Comparison of ENCODE assay signal across 14 mouse cellular contexts in the genomic region with DNA sequence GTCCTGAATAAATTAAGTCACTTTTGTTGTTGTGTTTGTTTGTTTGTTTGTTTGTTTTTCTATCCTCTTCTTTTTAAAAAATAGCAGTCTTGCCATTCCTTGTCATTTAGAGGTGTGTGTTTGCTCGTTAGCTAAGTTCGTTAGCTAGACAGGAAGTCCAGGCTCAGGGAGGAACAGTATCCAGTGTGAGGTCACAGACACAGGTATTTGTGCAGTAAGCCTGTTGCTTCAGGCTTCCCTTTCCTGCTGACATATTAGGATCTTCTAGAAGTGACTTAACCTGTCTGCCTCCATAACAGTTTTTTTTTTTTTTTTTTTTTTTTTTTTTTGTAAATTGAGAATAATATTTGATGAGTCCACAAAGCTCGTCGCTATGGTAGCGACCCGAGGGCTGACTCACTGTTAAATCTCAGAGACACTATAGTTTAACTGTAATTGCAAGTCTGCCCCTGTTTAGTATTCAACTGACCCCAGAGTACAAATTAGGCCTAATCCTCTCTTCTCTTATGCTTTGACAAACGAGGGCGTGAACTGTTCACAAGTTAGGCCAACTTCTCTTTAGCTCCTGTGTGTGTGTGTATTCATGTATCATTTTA.
DNase-seq lines count a peak whose midpoint lies in the region; ATAC-seq and TF ChIP-seq lines count a peak whose summit lies in the region.
"Had no signal": no experiment of that assay in that cellular context is flagged by ENCODE, and none has a peak within 500 bp of the region (broad histone marks: within the 10 kb centered on the region; RNA-seq: fewer than 3 reads in every experiment).

No protein-coding gene starts in this region.

- H3K4me2 ChIP-seq in forebrain, embryonic 11.5 days (ENCODE audit: low read depth, low read length, severe bottlenecking) = no peak overlapping the region
- no peak overlapping the region for H3K4me2 ChIP-seq in forebrain, postnatal 0 days (ENCODE audit: low read depth)
- H3K4me2 ChIP-seq in lung, embryonic 16.5 days (ENCODE audit: low read depth, low read length) = no peak overlapping the region; the same call in 1 of the 2 replicates
- H3K4me2 ChIP-seq: liver, embryonic 12.5 days had no signal

- no peaks in the 10 kb centered on the region for H3K27me3 ChIP-seq in forebrain, embryonic 11.5 days (ENCODE audit: control insufficient read depth, insufficient read depth, low read length)
- H3K27me3 ChIP-seq in forebrain, postnatal 0 days (ENCODE audit: insufficient read depth, low read length) = no peaks in the 10 kb centered on the region
- no peaks in the 10 kb centered on the region for H3K27me3 ChIP-seq in lung, embryonic 16.5 days (ENCODE audit: control insufficient read depth, insufficient read depth, low read depth, low read length)
- H3K27me3 ChIP-seq: hindbrain, embryonic 15.5 days; liver, embryonic 12.5 days had no signal

- no peaks in the 10 kb centered on the region for H3K9me3 ChIP-seq in forebrain, embryonic 11.5 days (ENCODE audit: control insufficient read depth, low read length)
- no peaks in the 10 kb centered on the region for H3K9me3 ChIP-seq in forebrain, postnatal 0 days (ENCODE audit: low read length)
- H3K9me3 ChIP-seq in lung, embryonic 16.5 days (ENCODE audit: control insufficient read depth, low read length) = no peaks in the 10 kb centered on the region
- H3K9me3 ChIP-seq: hindbrain, embryonic 15.5 days; limb, embryonic 10.5 days; liver, embryonic 12.5 days had no signal

- DNase-seq in forebrain, embryonic 11.5 days (ENCODE audit: low spot score) = no peak
- DNase-seq in forebrain, postnatal 0 days = no peak
- DNase-seq in lung, adult 2 months = no peak
- DNase-seq in embryo, embryonic 10.5 days (ENCODE audit: low spot score) = peak; percentile 37
- no peak for DNase-seq in gastrocnemius, adult 18-20 months (ENCODE audit: low spot score)
- DNase-seq in right cerebral cortex, postnatal 25 days = no peak
- DNase-seq: cerebellum, postnatal 36 days; thymus, postnatal 25 days had no signal

- H3K9ac ChIP-seq in forebrain, embryonic 11.5 days (ENCODE audit: low read length) = no peak overlapping the region
- no peak overlapping the region for H3K9ac ChIP-seq in forebrain, postnatal 0 days
- H3K9ac ChIP-seq in lung, embryonic 16.5 days (ENCODE audit: low read length) = no peak overlapping the region
- H3K9ac ChIP-seq: hindbrain, embryonic 15.5 days; liver, embryonic 12.5 days had no signal

- WGBS in forebrain, embryonic 11.5 days = 26% methylated on average over 8 of the region's 8 CpGs
- WGBS in forebrain, postnatal 0 days = 31% methylated on average over 8 of the region's 8 CpGs
- 55% methylated on average over 8 of the region's 8 CpGs for WGBS in lung, embryonic 16.5 days
- 73% methylated on average over 8 of the region's 8 CpGs for WGBS in lung, adult 2 months

- no peak overlapping the region for H3K4me3 ChIP-seq in forebrain, embryonic 11.5 days (ENCODE audit: low read depth, low read length)
- no peak overlapping the region for H3K4me3 ChIP-seq in forebrain, postnatal 0 days (ENCODE audit: low read depth, low read length)
- no peak overlapping the region for H3K4me3 ChIP-seq in lung, embryonic 16.5 days (ENCODE audit: low read length)
- no peak overlapping the region for H3K4me3 ChIP-seq in lung, adult 2 months (replicated peaks; ENCODE audit: extremely low read depth, low read depth, low read length)
- H3K4me3 ChIP-seq: hindbrain, embryonic 15.5 days; limb, embryonic 10.5 days; liver, embryonic 12.5 days had no signal

- ATAC-seq in forebrain, embryonic 11.5 days (replicated peaks; ENCODE audit: low FRiP score) = peak; percentile 67
- no peak for ATAC-seq in forebrain, postnatal 0 days
- ATAC-seq in lung, embryonic 16.5 days (ENCODE audit: low read depth) = 0 out of 2 replicates have a peak, but pooled peaks have one; percentile 31
- ATAC-seq in megakaryocyte, adult 5-6 weeks (ENCODE audit: poor library complexity, severe bottlenecking) = 0 out of 2 replicates have a peak, but pooled peaks have one; percentile 28

- peaks cover 4% of the 10 kb centered on the region; the same call in 1 of the 2 replicates for H3K4me1 ChIP-seq in forebrain, embryonic 11.5 days (replicated peaks; ENCODE audit: control insufficient read depth, insufficient read depth, low read length)
- H3K4me1 ChIP-seq in forebrain, postnatal 0 days (ENCODE audit: insufficient read depth) = no peaks in the 10 kb centered on the region
- H3K4me1 ChIP-seq in lung, embryonic 16.5 days (replicated peaks; ENCODE audit: control insufficient read depth, insufficient read depth, low read length) = peaks cover 6% of the 10 kb centered on the region
- H3K4me1 ChIP-seq in lung, adult 2 months (ENCODE audit: control insufficient read depth, insufficient read depth, low read length) = peaks cover 3% of the 10 kb centered on the region

- H3K27ac ChIP-seq in forebrain, embryonic 11.5 days (ENCODE audit: low read depth, low read length) = no peak overlapping the region
- no peak overlapping the region for H3K27ac ChIP-seq in forebrain, postnatal 0 days (ENCODE audit: low read depth, low read length)
- no peak overlapping the region for H3K27ac ChIP-seq in lung, embryonic 16.5 days (ENCODE audit: low read length)
- H3K27ac ChIP-seq: hindbrain, embryonic 15.5 days; liver, embryonic 12.5 days; macrophage had no signal

- no peaks in the 10 kb centered on the region for H3K36me3 ChIP-seq in forebrain, embryonic 11.5 days (ENCODE audit: control insufficient read depth, insufficient read depth, low read length)
- no peaks in the 10 kb centered on the region for H3K36me3 ChIP-seq in forebrain, postnatal 0 days (ENCODE audit: insufficient read depth)
- no peaks in the 10 kb centered on the region for H3K36me3 ChIP-seq in lung, embryonic 16.5 days (ENCODE audit: control insufficient read depth, insufficient read depth, low read length)
- H3K36me3 ChIP-seq: hindbrain, embryonic 15.5 days; limb, embryonic 10.5 days; liver, embryonic 12.5 days had no signal

- TF ChIP-seq POLR2A in lung, adult 2 months (IDR thresholded peaks at IDR 0.05; ENCODE audit: borderline replicate concordance, extremely low read depth, low read depth, low read length) = no peak

- TF ChIP-seq CTCF in forebrain, postnatal 0 days (IDR thresholded peaks at IDR 0.05; ENCODE audit: low read depth) = no peak
- no peak for TF ChIP-seq CTCF in lung, adult 2 months (IDR thresholded peaks at IDR 0.05; ENCODE audit: insufficient read depth, low read length)
